Mouse (Mus musculus) forebrain, embryonic 11.5 days (tissue): Measurements from ENCODE around the gene Rbm33. TPM values are rescaled to one million over a fixed set of nuclear protein-coding genes. Genes with fewer than 3 reads are reported as not detected.

ENCODE experiments used
- ATAC-seq: fragments of 200-750 bp; cut with Nextera tagmentation; replicated peaks from 2 replicates; pipeline ENCODE4 v1.8.0; 2017; ENCODE audit warnings: moderate TSS enrichment; ENCODE audit not compliant: low FRiP score
- DNase-seq: peaks from one replicate; pipeline ENCODE4 v3.0.0-alpha.2; 2017; ENCODE audit warnings: low spot score
- H3K27ac ChIP-seq: fragments of 300-500 bp; sonication (generic); 2 replicates; pipeline ENCODE4 v1.5.1; 2014; ENCODE audit warnings: low read depth, low read length
- H3K27me3 ChIP-seq: fragments of 300-500 bp; sonication (generic); 2 replicates; pipeline ENCODE4 v1.6.1; 2014; ENCODE audit warnings: mild to moderate bottlenecking, low read length, mixed read lengths; ENCODE audit not compliant: control insufficient read depth, insufficient read depth
- H3K36me3 ChIP-seq: fragments of 300-500 bp; sonication (generic); 2 replicates; pipeline ENCODE4 v1.6.1; 2014; ENCODE audit warnings: mild to moderate bottlenecking, low read length, moderate library complexity, mixed read lengths; ENCODE audit not compliant: control insufficient read depth, insufficient read depth
- H3K4me1 ChIP-seq: fragments of 300-500 bp; sonication (generic); replicated peaks from 2 replicates; pipeline ENCODE4 v1.6.1; 2014; ENCODE audit warnings: low read length, mixed read lengths; ENCODE audit not compliant: control insufficient read depth, insufficient read depth
- H3K4me2 ChIP-seq: fragments of 300-500 bp; sonication (generic); 2 replicates; pipeline ENCODE4 v1.6.1; 2014; ENCODE audit warnings: low read depth, mild to moderate bottlenecking, low read length, moderate library complexity, mixed read lengths; ENCODE audit not compliant: severe bottlenecking
- H3K4me3 ChIP-seq: fragments of 300-500 bp; sonication (generic); 2 replicates; pipeline ENCODE4 v1.5.1; 2014; ENCODE audit warnings: low read depth, low read length
- H3K9ac ChIP-seq: fragments of 300-500 bp; sonication (generic); 2 replicates; pipeline ENCODE4 v1.6.1; 2014; ENCODE audit warnings: low read length
- H3K9me3 ChIP-seq: fragments of 300-500 bp; sonication (generic); 2 replicates; pipeline ENCODE4 v1.6.1; 2016; ENCODE audit warnings: low read length, mixed read lengths; ENCODE audit not compliant: control insufficient read depth
- WGBS: fragments of 180-500 bp; shearing (Covaris S2); extraction: QIAGEN DNeasy Blood & Tissue Kit; methylation state at CpG from one replicate; pipeline ENCODE4 v1.1.7; 2014; 5-methylcytosine and 5-hydroxymethylcytosine counted together
- polyA plus RNA-seq: library from polyadenylated mRNA; unstranded; fragments of >200 nt; fragmentation: Nextera tagmentation; extraction: Ambion mirVana; gene quantifications from 2 replicates; pipeline ENCODE4 v1.2.1, GENCODE M21; 2014

Rbm33 gene
- polyA plus RNA-seq, 1 experiment from 2014 or later = 26.0 TPM

- ATAC-seq (no peak), DNase-seq (no peak)
- H3K27me3 ChIP-seq = no peaks in the 10 kb centered on the region
- H3K9ac ChIP-seq = peak overlapping the region; percentile 100
- H3K4me1 ChIP-seq = peaks cover 4% of the 10 kb centered on the region; the same call in 1 of the 2 replicates
- no peaks in the 10 kb centered on the region for H3K36me3 ChIP-seq
- 13% methylated on average over 3 of the region's 3 CpGs for WGBS
- H3K4me3 ChIP-seq = peak overlapping the region; percentile 99
- H3K4me2 ChIP-seq = peak overlapping the region; percentile 57
- H3K9me3 ChIP-seq = no peaks in the 10 kb centered on the region
- H3K27ac ChIP-seq = no peak overlapping the region
Observed at GRCm38 (mm10) chr5:28317917-28318267, 971 bp downstream of the Rbm33 start.

- no peaks in the 10 kb centered on the region for H3K36me3 ChIP-seq
- peak overlapping the region; percentile 99 for H3K4me3 ChIP-seq
- no peaks in the 10 kb centered on the region for H3K27me3 ChIP-seq
- peak overlapping the region; percentile 57; the same call in 1 of the 2 replicates for H3K4me2 ChIP-seq
- no peaks in the 10 kb centered on the region for H3K9me3 ChIP-seq
- WGBS = 84% methylated on average over 2 of the region's 2 CpGs
- peaks cover 4% of the 10 kb centered on the region; the same call in 1 of the 2 replicates for H3K4me1 ChIP-seq
- no peak for DNase-seq
- no peak for ATAC-seq
- H3K9ac ChIP-seq = no peak overlapping the region
- no peak overlapping the region for H3K27ac ChIP-seq
Observed at GRCm38 (mm10) chr5:28318671-28319070, 1.8 kb downstream of the Rbm33 start.

GRCm38 (mm10) chr5:28321769-28322168 is 4.8 kb downstream of the Rbm33 start:
- ATAC-seq (no peak), DNase-seq (no peak)
- Histone ChIP-seq H3K4me3 (no peak overlapping the region), H3K9me3 (no peaks in the 10 kb centered on the region), H3K36me3 (no peaks in the 10 kb centered on the region), H3K27me3 (no peaks in the 10 kb centered on the region), H3K4me1 (peaks cover 4% of the 10 kb centered on the region; the same call in 1 of the 2 replicates), H3K4me2 (no peak overlapping the region), H3K9ac (no peak overlapping the region), H3K27ac (no peak overlapping the region)
- 96% methylated on average over 1 of the region's 1 CpGs for WGBS

- Histone ChIP-seq H3K27ac (no peak overlapping the region), H3K9me3 (no peaks in the 10 kb centered on the region), H3K4me1 (peaks cover 4% of the 10 kb centered on the region; the same call in 1 of the 2 replicates), H3K27me3 (no peaks in the 10 kb centered on the region), H3K36me3 (no peaks in the 10 kb centered on the region), H3K9ac (no peak overlapping the region), H3K4me2 (no peak overlapping the region), H3K4me3 (no peak overlapping the region)
- 95% methylated on average over 3 of the region's 3 CpGs for WGBS
- DNase-seq = no peak
- ATAC-seq = no peak
Observed at GRCm38 (mm10) chr5:28322189-28322588, 5.3 kb downstream of the Rbm33 start.

DNA sequence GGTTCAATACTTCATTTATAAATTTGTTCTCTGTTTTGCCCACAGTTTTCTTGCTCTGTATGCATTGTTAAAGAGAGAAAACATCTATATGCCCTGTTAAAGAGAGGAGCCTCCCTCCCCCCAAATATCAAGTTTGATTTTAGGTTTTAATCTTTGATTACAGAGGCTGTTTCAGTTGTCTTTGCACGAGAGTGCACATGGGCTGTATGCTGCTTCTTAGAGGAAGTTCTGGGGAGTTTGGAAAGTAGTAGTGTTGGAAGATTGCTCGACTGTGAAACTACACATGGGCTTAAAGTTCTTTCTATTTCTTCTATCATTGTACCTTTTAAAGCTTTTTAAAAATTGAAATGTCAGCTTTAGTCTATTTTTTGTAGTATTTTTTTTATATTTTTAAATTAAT is 6.9 kb downstream of the Rbm33 start:
- peaks cover under 1% of the 10 kb centered on the region; the same call in 1 of the 2 replicates for H3K4me1 ChIP-seq
- H3K9me3 ChIP-seq = no peaks in the 10 kb centered on the region
- no peak overlapping the region for H3K9ac ChIP-seq
- WGBS = 91% methylated on average over 2 of the region's 2 CpGs
- ATAC-seq = no peak
- no peak overlapping the region for H3K4me3 ChIP-seq
- no peak overlapping the region for H3K4me2 ChIP-seq
- H3K27me3 ChIP-seq = no peaks in the 10 kb centered on the region
- no peaks in the 10 kb centered on the region for H3K36me3 ChIP-seq
- no peak for DNase-seq
- H3K27ac ChIP-seq = no peak overlapping the region

- Histone ChIP-seq H3K36me3 (no peaks in the 10 kb centered on the region), H3K9me3 (no peaks in the 10 kb centered on the region), H3K9ac (no peak overlapping the region), H3K27me3 (no peaks in the 10 kb centered on the region), H3K4me2 (no peak overlapping the region), H3K27ac (no peak overlapping the region), H3K4me1 (no peaks in the 10 kb centered on the region), H3K4me3 (no peak overlapping the region)
- 96% methylated on average over 1 of the region's 1 CpGs for WGBS
- ATAC-seq = no peak
- no peak for DNase-seq
Observed at GRCm38 (mm10) chr5:28324457-28324856, 7.5 kb downstream of the Rbm33 start.

DNA sequence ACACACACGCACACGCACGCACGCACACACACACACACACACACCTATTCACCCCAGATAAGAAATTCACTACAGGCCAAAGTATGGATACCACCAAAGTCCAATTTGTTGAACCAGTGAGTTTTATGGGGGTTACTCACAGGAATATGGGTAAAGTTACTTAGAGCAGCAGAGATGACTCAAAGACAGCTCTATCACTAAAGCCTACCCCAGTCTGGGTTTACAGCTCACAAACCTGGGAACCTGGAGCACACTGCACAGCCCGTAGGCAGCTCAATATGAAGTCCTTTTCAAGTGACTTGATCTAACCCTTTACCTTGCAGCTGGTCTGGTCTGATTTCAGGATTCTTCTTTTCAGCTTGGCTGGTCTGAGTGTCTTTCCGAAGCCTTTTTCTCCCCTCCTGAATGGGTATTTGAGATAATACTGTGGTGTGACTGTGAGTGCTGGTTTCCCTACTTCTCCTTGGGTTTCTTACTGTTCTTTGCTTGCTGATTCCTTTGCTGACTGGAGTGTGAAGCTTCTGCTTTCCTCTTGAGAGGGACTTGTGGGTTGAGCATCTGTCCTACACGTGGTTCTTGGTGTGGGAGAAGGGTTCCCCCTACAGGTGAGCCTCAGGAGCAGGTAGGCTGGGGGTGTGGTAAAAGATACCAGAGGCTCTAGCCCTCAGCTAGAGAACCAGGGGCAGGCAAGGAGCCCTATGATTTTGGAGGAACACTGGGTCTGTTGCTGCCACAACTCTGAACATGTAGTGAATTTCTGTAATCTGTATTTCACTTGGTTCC is 12.3 kb downstream of the Rbm33 start:
- ATAC-seq = no peak
- no peaks in the 10 kb centered on the region for H3K4me1 ChIP-seq
- no peaks in the 10 kb centered on the region for H3K36me3 ChIP-seq
- no peak overlapping the region for H3K9ac ChIP-seq
- H3K27ac ChIP-seq = no peak overlapping the region
- WGBS = 84% methylated on average over 7 of the region's 7 CpGs
- H3K4me3 ChIP-seq = no peak overlapping the region
- no peaks in the 10 kb centered on the region for H3K9me3 ChIP-seq
- no peaks in the 10 kb centered on the region for H3K27me3 ChIP-seq
- no peak for DNase-seq
- H3K4me2 ChIP-seq = no peak overlapping the region

DNA sequence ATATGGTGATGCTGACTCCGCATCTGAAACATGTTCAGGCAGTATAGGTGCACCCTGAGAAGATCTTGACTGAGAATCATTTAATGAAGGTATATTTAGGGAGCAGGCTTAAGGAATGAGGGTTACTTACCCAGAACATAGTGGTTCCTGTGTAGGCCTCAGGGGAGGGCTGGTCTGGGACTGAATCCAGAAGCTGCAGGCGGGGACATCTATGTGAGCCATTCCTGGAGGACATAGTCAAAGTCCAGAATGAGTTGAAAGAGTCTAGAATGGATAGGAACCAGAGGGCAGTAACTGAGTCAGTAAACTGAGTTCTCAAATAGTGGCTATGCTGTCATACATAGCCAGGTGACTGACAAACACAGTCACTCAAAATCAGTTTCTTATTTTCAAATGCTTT is 16.8 kb downstream of the Rbm33 start:
- ATAC-seq = no peak
- no peak for DNase-seq
- H3K27me3 ChIP-seq = no peaks in the 10 kb centered on the region
- no peak overlapping the region for H3K9ac ChIP-seq
- no peak overlapping the region for H3K4me2 ChIP-seq
- H3K9me3 ChIP-seq = no peaks in the 10 kb centered on the region
- no peaks in the 10 kb centered on the region for H3K4me1 ChIP-seq
- peaks cover 2% of the 10 kb centered on the region; the same call in 1 of the 2 replicates for H3K36me3 ChIP-seq
- H3K4me3 ChIP-seq = no peak overlapping the region
- no peak overlapping the region for H3K27ac ChIP-seq
- WGBS = 85% methylated on average over 2 of the region's 2 CpGs
